Mouse (Mus musculus) thymus, postnatal 4 days (tissue): Measurements from ENCODE around the gene Tbx2.
A peak's percentile ranks its signal among the peaks of the same experiment; 100 is the strongest.

Source experiments
- DNase-seq: peaks from one replicate; pipeline ENCODE4 v3.0.0; 2021

The Tbx2 gene

GRCm38 (mm10) chr11:85827342-85827741 lies 5.0 kb upstream of the Tbx2 start:
- DNase-seq = no peak

- DNase-seq = no peak
Measured at GRCm38 (mm10) chr11:85828691-85829519, 3.4 kb upstream of the Tbx2 start.

DNA sequence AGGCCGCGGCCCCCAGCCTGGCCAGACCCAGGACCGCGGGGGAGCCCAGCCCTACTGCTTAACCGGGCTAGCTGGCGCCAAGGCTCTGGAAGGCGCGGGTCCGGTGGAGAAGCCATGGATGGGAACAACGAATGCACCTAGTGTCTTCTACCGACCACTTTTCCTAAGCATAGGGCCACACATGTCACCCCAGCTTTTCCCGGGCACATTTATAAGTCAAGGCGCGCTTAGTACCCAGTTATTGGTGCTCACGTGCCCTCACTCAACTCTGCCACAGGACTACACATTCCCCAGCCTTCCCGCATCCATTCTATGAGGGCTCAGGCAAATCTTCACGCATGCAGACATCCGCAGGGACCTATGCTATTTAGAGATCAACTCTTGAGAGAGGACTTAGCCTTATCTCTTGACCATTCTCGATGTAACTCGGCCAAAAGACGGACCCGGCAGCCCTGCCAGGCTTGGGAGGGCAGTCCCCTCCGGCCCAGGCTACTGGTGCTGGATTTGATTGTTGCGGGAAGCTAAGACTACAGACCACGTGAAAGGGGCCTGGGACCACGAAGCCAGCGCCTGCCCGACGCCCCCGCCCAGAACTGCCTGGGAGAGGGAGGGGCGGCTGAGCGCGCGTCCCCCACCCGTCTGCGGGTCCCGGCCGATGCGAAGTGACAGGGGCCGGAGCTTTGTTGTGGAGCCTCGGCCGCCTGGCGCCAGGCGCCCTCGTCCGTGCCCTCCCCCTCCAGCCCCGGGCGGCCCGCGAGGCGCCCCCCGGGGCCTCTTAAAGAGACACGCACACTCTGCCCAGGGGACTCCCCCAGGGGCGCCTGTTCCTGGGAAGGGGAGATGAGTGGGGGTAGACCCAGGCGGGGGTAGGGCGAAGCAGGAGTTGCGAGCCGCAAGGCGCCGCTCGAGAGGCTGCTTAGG lies 2.6 kb upstream of the Tbx2 start:
- DNase-seq = no peak

GRCm38 (mm10) chr11:85830901-85831341 lies 1.4 kb upstream of the Tbx2 start:
- DNase-seq = no peak

DNA sequence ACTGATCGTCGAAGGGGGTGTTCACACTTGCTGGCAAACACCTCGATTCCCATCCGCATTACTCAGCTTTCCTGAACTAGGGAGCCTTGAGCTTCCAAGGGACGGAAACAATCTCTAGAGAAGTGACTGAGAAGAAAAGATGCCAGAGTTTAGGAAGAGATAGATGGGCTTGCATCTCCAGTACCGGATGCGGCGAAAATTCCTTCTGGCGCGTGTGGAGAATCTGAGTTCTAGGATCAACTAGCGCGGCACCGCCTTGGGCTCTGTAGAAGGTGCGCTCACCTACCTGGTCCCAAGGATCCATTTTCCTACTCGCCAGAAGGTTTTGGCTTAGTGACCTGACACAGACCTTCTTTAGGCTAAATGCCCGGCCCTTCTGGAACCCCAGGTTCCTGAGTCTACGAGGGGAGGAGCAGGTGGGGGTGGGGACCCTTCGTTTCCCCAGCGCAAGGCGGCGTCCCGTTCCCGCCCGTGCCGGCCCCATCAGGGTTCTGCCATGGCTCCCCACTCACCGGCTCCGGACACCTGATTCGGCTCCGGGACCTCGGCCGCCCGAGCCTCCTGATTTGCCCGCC lies 608 bp upstream of the Tbx2 start:
- DNase-seq = no peak

GRCm38 (mm10) chr11:85833081-85833521 lies 750 bp downstream of the Tbx2 start:
- no peak for DNase-seq

DNA sequence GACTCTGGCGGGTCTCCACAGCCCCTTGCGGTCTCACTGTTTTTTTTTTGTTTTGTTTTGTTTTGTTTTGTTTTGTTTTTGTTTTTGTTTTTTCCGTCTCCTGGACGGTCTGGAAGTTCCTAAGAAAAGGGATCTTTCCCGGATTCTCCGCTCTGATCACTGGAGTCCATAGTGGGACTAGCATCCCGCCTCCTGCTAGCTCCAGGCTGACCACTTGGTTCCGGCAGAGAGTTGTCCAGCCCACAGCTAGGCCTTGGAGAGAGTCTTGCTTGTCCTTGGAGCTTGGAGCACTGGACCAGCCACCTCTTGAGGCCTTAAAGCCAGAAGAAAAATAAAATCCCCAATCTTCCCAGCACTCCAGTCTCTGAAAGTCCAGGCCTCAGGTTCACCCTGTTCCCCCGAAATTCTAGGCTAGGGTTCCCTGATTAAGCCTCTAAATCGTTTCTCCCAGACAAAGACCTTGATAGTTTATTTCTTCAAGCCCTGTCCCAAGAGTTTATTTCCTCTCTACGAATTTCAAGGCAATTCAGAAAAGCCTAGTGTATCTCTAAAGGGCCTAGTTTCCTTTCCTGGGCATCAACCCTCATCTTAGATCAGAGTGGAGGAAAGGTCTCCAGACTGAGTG lies 1.5 kb downstream of the Tbx2 start:
- no peak for DNase-seq

- DNase-seq = no peak
Measured at GRCm38 (mm10) chr11:85834386-85834931, 2.1 kb downstream of the Tbx2 start.

DNA sequence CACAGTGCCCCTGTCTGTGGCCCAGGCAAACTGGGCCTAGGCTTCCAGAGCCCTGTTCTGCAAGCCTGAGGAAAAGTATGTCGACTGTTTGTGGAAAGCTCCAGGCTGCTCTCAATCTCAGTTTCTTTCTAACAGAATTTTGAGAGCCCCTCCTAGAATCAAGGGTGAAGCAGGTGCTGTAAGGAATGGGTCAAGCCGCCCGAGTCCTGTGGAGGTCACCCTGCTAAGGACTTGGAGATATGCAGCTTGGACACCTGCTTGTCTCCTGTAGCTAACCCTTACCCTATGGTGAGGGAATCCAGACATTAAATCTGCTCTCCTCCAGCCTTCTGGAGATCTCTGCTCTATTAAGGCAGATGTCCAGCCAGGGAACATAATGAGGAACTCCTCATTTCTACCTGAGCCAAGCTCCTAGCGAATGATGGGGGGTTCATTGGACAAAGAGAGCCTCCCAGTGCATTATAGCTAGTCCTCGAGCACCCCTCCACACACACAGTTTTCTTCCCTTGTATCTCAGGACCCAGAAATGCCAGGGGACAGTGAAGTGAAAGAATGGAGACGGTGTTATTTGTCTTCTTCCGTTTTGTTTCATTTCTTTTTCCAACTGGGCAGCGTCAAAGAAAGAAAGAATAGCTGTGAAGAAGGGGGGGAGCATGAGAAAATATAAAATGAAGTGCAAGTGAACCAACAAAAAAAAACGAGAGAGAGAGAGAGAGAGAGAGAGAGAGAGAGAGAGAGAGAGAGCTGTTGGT lies 2.8 kb downstream of the Tbx2 start:
- DNase-seq = no peak

GRCm38 (mm10) chr11:85835753-85836522 lies 3.6 kb downstream of the Tbx2 start:
- no peak for DNase-seq

GRCm38 (mm10) chr11:85836523-85837290 lies 4.4 kb downstream of the Tbx2 start:
- no peak for DNase-seq

- no peak for DNase-seq
Measured at GRCm38 (mm10) chr11:85837291-85837647, 4.9 kb downstream of the Tbx2 start.

GRCm38 (mm10) chr11:85837648-85838423 lies 5.5 kb downstream of the Tbx2 start:
- DNase-seq = peak; percentile 26

DNA sequence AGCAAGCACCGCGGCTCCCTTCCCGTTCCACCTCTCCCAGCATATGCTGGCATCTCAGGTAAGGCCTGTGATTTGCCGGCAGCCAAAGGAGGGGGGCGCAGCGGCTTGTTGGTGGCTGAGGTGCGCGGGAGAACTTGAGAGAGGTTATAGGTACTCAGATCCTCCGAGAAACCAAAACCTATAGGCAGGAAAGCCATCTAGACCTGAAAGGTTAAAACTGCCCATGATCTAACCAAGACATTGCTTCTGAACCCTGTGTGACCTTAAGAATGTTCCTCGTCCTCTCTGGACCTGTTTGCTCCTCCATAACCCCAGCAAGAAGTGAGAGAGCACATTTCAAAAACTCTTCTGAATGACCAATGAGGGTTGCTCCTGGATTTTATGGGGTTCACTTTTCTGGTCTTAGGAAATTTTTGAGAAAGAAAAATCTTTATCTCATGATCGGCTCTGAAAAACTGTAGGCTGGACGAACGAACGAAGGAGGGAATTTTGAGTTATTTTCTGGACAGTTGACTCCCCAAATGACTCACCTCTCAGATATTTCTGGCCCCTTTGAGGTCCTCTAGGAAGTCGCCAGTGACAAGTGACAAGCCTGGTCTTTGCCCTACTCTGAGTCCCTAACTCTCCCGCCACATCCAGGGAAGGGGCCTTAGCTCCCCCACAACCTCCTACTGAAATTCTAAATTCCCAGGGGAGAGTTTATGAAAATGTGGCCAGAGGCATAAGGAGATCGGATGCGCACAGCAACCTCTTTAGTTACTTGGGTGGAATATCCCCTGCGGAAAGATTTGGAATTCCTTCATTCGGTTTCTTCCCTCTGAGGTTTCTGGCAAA lies 6.3 kb downstream of the Tbx2 start:
- DNase-seq = no peak

DNA sequence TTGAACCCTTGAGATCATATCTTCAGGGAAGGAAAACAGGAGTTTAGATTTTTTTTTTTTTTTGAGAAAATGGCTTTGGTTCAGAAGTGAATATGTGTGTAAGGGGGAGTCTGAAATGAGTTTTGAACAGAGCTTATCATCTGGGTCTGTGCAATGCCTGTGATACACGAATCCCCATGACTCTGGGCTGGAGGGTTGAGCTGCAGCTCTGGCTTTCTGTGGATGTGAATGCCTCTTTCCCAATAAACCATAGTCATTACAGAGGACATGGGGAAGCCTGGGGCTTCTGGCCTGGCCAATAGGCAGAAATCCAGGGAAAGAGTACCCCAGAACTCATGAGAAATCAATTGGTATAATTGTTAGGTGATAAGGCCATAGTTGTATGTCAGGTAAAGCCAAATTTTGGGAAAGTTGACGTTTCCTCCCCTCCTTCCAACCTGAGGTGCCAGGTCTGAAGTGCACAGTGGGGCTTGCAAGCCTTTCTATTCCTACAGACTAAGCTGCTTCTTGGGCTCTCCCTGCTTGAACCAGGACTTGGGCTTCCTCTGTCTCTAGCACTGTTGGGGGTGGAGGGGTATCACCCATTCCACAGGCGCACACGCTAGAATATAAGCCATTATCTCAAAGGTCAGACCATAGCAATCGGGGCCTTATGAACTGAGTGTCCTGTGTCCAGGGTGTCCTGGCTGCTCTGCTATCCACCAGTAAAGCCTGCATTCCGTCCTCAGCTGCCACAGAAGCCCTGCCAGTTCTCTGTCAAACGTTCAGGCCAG lies 7.1 kb downstream of the Tbx2 start:
- no peak for DNase-seq

DNA sequence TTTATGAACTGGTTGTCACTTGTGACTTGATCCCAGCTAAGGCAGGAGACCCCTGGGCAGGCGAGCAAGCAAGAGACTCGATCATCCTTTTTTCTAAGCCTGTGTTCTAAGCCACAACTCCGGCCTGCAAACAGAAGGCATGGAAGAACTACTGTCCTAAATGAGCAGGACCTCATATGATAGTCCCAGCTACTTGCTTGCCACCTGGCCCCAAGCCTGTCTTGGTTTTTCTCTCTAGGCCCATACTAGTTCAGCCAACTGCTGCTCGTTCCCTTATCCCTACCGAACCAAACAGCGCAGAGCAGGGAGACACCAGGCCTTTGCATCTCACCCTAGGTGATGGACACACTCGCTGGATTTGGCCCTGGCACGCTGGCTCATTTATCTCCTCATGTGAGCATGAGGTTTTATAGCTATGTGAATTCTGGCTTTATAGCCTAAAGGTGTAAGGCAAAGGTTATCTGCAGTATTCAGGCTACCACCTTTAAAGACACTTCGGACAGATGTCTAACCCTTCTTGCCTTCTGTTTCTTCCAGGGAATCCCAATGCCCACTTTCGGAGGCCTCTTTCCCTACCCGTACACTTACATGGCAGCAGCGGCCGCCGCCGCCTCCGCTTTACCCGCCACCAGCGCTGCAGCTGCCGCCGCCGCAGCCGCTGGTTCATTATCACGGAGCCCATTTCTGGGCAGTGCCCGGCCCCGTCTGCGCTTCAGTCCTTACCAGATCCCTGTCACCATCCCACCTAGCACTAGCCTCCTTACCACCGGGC lies 7.9 kb downstream of the Tbx2 start:
- DNase-seq = peak; percentile 39

GRCm38 (mm10) chr11:85840803-85841145 lies 8.4 kb downstream of the Tbx2 start:
- DNase-seq = no peak
